Mouse (Mus musculus) kidney, adult 2 months (tissue): ENCODE data around the gene Slc25a25.

Experiments used
- CTCF ChIP-seq: fragments of 200-500 bp; conservative IDR thresholded peaks from 2 replicates; pipeline ENCODE4 v1.5.1; 2011; ENCODE audit warnings: low read depth, mild to moderate bottlenecking, control low read depth, low read length, moderate library complexity, mixed read lengths; ENCODE audit not compliant: insufficient read depth, insufficient read length
- POLR2A ChIP-seq: fragments of 200-500 bp; IDR thresholded peaks from one replicate; pipeline ENCODE4 v1.6.1; 2011; ENCODE audit warnings: low read depth, low read length, control low read depth

GRCm38 (mm10) chr2:32381141-32381774 is 70.0 kb downstream of the Slc25a25 start:
- TF ChIP-seq POLR2A (no peak), CTCF (no peak)
